Mouse (Mus musculus) mammary gland, adult 2 months (tissue): ENCODE data around the gene Gnat3. TPM values are rescaled to one million over a fixed set of nuclear protein-coding genes. Genes with fewer than 3 reads are reported as not detected.

Experiments used
- polyA plus RNA-seq: library from polyadenylated mRNA; depleted of rRNA; stranded (reverse); fragments of >200 nt; gene quantifications from 2 replicates; pipeline ENCODE4 v1.2.3, GENCODE M21; 2012; ENCODE audit warnings: low replicate concordance; rRNA removed

Gnat3 gene
- polyA plus RNA-seq: not detected in 2 replicates

DNA sequence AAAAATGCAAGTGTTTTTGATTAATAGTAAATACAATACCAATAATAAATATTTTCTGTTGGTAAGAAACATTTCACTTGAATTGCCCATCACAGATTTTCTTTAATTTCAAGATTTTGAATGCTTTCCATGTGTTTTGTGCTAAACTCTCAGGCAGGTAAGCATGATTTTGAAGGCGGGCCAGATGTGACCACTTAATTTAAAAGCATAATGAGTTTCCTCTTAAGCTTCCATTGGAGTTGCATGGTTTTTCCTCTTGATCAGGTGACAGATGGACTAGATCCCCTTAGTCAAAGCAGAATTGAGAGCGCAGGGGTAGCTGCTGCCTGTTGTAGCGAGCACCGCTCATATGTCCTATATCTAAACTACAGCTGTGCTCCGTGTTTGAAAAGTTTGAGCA is at the start of gene Gnat3:
Gene Gnat3, plus strand, starts transcription at position 301 of the 400 bp plus-strand sequence.

Other genes with a start within 250 kb of the Gnat3 start
- 91.5 and 302 TPM in 2 replicates for gene Cd36, start 73.7 kb upstream of the Gnat3 start, polyA plus RNA-seq